Mouse (Mus musculus) heart, adult 2 months (tissue): Measurements from ENCODE around the gene Lrrc72. TPM values are rescaled to one million over a fixed set of nuclear protein-coding genes. Genes with fewer than 3 reads are reported as not detected.

Experiments
- DNase-seq, 2 experiments: peaks; one replicate each; pipeline ENCODE4 v3.0.0; 2021
- H3K27ac ChIP-seq: fragments of 200-600 bp; 2 replicates; pipeline ENCODE4 v1.8.1; 2022
- H3K27me3 ChIP-seq: fragments of 200-500 bp; 2 replicates; pipeline ENCODE4 v1.6.1; 2012; ENCODE audit warnings: mild to moderate bottlenecking, low read length, inconsistent platforms, mixed read lengths; ENCODE audit not compliant: control insufficient read depth, insufficient read depth
- H3K36me3 ChIP-seq: fragments of 200-500 bp; 2 replicates; pipeline ENCODE4 v1.6.1; 2012; ENCODE audit warnings: low read length, inconsistent platforms; ENCODE audit not compliant: control insufficient read depth, insufficient read depth
- H3K4me1 ChIP-seq: fragments of 200-500 bp; 2 replicates; pipeline ENCODE4 v1.6.1; 2011; ENCODE audit warnings: low read length; ENCODE audit not compliant: control insufficient read depth, insufficient read depth
- H3K4me3 ChIP-seq: fragments of 200-600 bp; 2 replicates; pipeline ENCODE4 v1.8.1; 2022
- H3K79me2 ChIP-seq: fragments of 200-500 bp; replicated peaks from 2 replicates; pipeline ENCODE4 v1.6.1; 2012; ENCODE audit warnings: mild to moderate bottlenecking, inconsistent platforms, low read length, moderate library complexity, mixed read lengths; ENCODE audit not compliant: control insufficient read depth, insufficient read depth
- H3K9ac ChIP-seq: fragments of 200-500 bp; 2 replicates; pipeline ENCODE4 v1.6.1; 2012; ENCODE audit warnings: low read depth, mild to moderate bottlenecking, control low read depth, inconsistent platforms, low read length, mixed read lengths
- CTCF ChIP-seq: fragments of 200-600 bp; IDR thresholded peaks from 2 replicates; pipeline ENCODE4 v1.8.1; 2022; ENCODE audit warnings: antibody characterized with exemption, mild to moderate bottlenecking, moderate library complexity
- EP300 ChIP-seq: fragments of 200-500 bp; IDR thresholded peaks from 2 replicates; pipeline ENCODE4 v1.6.1; 2011; ENCODE audit warnings: low read depth, low read length, control low read depth; ENCODE audit not compliant: insufficient read depth
- POLR2A ChIP-seq: fragments of 200-500 bp; IDR thresholded peaks from 2 replicates; pipeline ENCODE4 v1.6.1; 2011; ENCODE audit warnings: mild to moderate bottlenecking, low read depth, low read length, control low read depth; ENCODE audit not compliant: insufficient read depth
- WGBS: fragments of 180-500 bp; shearing (Covaris S2); methylation state at CpG from one replicate; pipeline ENCODE4 v1.1.7; 2018; 5-methylcytosine and 5-hydroxymethylcytosine counted together
- intact Hi-C: fragments of 180-260 bp; cut with DNase I; formaldehyde crosslinking; loops from one replicate; pipeline ENCODE4 v1.15.1; 2025
- polyA plus RNA-seq: library from polyadenylated mRNA; depleted of rRNA; stranded (reverse); fragments of >200 nt; gene quantifications from 2 replicates; pipeline ENCODE4 v1.2.3, GENCODE M21; 2012
- total RNA-seq, 2 experiments: library from RNA; stranded (reverse); gene quantifications; 2 replicates each; pipeline ENCODE4 v1.2.3; 2021

Gene Lrrc72
- total and polyA plus RNA-seq, 3 experiments: not detected

- no peak overlapping the region for H3K9ac ChIP-seq
- H3K36me3 ChIP-seq: no peaks in the 10 kb centered on the region
- intact Hi-C loops: no loop called here
- no peak for DNase-seq
- TF ChIP-seq CTCF: no peak
- no peak overlapping the region for H3K27ac ChIP-seq
- WGBS: 82% methylated on average over 8 of the region's 8 CpGs
- H3K79me2 ChIP-seq: no peaks in the 10 kb centered on the region
- H3K27me3 ChIP-seq: no peaks in the 10 kb centered on the region
- H3K4me3 ChIP-seq: no peak overlapping the region
- H3K4me1 ChIP-seq: no peaks in the 10 kb centered on the region
Observed at GRCm38 (mm10) chr12:36267670-36268246, 14.6 kb upstream of the Lrrc72 start.

GRCm38 (mm10) chr12:36262116-36262721 lies 9.0 kb upstream of the Lrrc72 start:
- DNase-seq: no peak
- H3K27ac ChIP-seq: no peak overlapping the region
- H3K79me2 ChIP-seq: no peaks in the 10 kb centered on the region
- intact Hi-C loops: no loop called here
- WGBS: 46% methylated on average over 11 of the region's 11 CpGs
- TF ChIP-seq POLR2A: no peak
- TF ChIP-seq EP300: no peak
- no peak for TF ChIP-seq CTCF
- H3K9ac ChIP-seq: no peak overlapping the region
- no peaks in the 10 kb centered on the region for H3K4me1 ChIP-seq
- H3K4me3 ChIP-seq: no peak overlapping the region
- H3K36me3 ChIP-seq: no peaks in the 10 kb centered on the region
- H3K27me3 ChIP-seq: no peaks in the 10 kb centered on the region

GRCm38 (mm10) chr12:36255413-36255812 lies 2.2 kb upstream of the Lrrc72 start:
- no peaks in the 10 kb centered on the region for H3K36me3 ChIP-seq
- no peak overlapping the region for H3K9ac ChIP-seq
- H3K27ac ChIP-seq: no peak overlapping the region
- no peaks in the 10 kb centered on the region for H3K79me2 ChIP-seq
- no peak overlapping the region for H3K4me3 ChIP-seq
- H3K4me1 ChIP-seq: no peaks in the 10 kb centered on the region
- no peak for DNase-seq
- intact Hi-C loops: no loop called here
- TF ChIP-seq CTCF: no peak
- no peak for TF ChIP-seq EP300
- TF ChIP-seq POLR2A: no peak
- H3K27me3 ChIP-seq: no peaks in the 10 kb centered on the region
- 27% methylated on average over 5 of the region's 5 CpGs for WGBS

GRCm38 (mm10) chr12:36241171-36241570 lies 12.0 kb downstream of the Lrrc72 start:
- no peak for DNase-seq
- TF ChIP-seq CTCF (no peak), EP300 (no peak), POLR2A (no peak)
- Histone ChIP-seq H3K27ac (no peak overlapping the region), H3K9ac (no peak overlapping the region), H3K27me3 (no peaks in the 10 kb centered on the region; the same call in 1 of the 2 replicates), H3K4me3 (no peak overlapping the region), H3K79me2 (no peaks in the 10 kb centered on the region), H3K4me1 (no peaks in the 10 kb centered on the region), H3K36me3 (no peaks in the 10 kb centered on the region)
- intact Hi-C loops: no loop called here
- 74% methylated on average over 3 of the region's 3 CpGs for WGBS

- TF ChIP-seq CTCF: no peak
- TF ChIP-seq POLR2A: no peak
- no peak for TF ChIP-seq EP300
- Histone ChIP-seq H3K36me3 (no peaks in the 10 kb centered on the region), H3K4me1 (no peaks in the 10 kb centered on the region), H3K79me2 (no peaks in the 10 kb centered on the region), H3K4me3 (no peak overlapping the region), H3K27ac (no peak overlapping the region), H3K9ac (no peak overlapping the region), H3K27me3 (no peaks in the 10 kb centered on the region)
- DNase-seq: no peak
- intact Hi-C loops: no loop called here
- WGBS: 63% methylated on average over 2 of the region's 2 CpGs
Observed at GRCm38 (mm10) chr12:36231386-36231785, 21.8 kb downstream of the Lrrc72 start.

GRCm38 (mm10) chr12:36224392-36224791 lies 28.8 kb downstream of the Lrrc72 start:
- DNase-seq: peak; percentile 26 to 34
- no peaks in the 10 kb centered on the region; the same call in 1 of the 2 replicates for H3K36me3 ChIP-seq
- peaks cover 2% of the 10 kb centered on the region for H3K4me1 ChIP-seq
- H3K79me2 ChIP-seq: no peaks in the 10 kb centered on the region
- intact Hi-C loops: no loop called here
- WGBS: 15% methylated on average over 4 of the region's 4 CpGs
- H3K9ac ChIP-seq: no peak overlapping the region
- peak; percentile 84 for TF ChIP-seq EP300
- TF ChIP-seq POLR2A: no peak
- no peak overlapping the region for H3K4me3 ChIP-seq
- no peaks in the 10 kb centered on the region for H3K27me3 ChIP-seq
- peak overlapping the region; percentile 42 for H3K27ac ChIP-seq
